Mouse (Mus musculus) lung, adult 2 months (tissue): ENCODE data around the gene Spata45.

ENCODE experiments used
- CTCF ChIP-seq: fragments of 200-500 bp; IDR thresholded peaks from 2 replicates; pipeline ENCODE4 v1.5.1; 2011; ENCODE audit warnings: mild to moderate bottlenecking, low read length, control low read depth; ENCODE audit not compliant: insufficient read depth
- POLR2A ChIP-seq: fragments of 200-500 bp; IDR thresholded peaks from 2 replicates; pipeline ENCODE4 v1.6.1; 2011; ENCODE audit warnings: low read depth, mild to moderate bottlenecking, control low read depth, low read length, borderline replicate concordance; ENCODE audit errors: extremely low read depth

- TF ChIP-seq CTCF: no peak
- TF ChIP-seq POLR2A: no peak
These were observed 790 bp upstream of the Spata45 start for GRCm38 (mm10) chr1:191035649-191036048.
